Mouse (Mus musculus) fibroblast of lung, adult 2 months (primary cell): ENCODE measurements at regions not wholly inside any gene's neighbourhood (a gene's known extent, or its start where the extent isn't known, plus 50 kb on each side); places are given as distances from the start of the nearest gene placed in this dataset.
A peak's percentile ranks its signal among the peaks of the same experiment; 100 is the strongest.

Source experiments
- DNase-seq: peaks from one replicate; pipeline ENCODE4 v3.0.0-alpha.2; 2011; ENCODE audit warnings: low read depth

- DNase-seq = no peak
These were observed 229.1 kb upstream of the G2e3 start for GRCm38 (mm10) chr12:51118781-51119180.

DNA sequence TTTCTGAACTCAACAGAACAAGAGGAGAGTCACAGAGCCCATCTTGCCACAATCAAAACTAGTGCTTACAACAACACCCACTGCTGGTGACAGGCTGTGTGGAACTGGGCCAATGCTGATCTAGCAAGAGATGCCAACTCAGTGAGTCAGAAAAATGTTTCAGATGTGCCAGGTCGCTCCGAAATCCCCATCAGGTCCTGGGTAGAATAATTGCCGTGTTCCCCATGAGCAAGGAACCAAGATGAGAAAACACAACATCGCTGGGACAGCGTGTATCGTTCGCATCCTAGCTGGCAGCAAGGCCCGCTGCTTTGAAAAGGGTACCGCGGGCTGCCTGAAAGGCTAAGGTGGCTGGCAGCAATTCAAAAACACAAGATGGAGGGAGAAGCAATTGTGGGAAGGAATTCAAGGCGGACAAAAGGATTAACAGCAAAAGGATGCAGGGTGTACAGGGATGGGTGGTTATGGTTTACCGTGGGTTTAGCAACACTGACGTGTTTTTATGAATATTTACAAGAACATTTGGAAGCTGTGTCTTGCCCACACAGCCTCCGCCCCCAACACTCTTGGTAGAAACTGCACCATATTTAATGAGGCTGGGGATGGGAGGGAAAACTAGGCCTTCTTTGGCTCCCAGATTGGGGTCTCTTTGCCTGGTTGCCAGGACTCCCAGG, 229.7 kb upstream of the G2e3 start:
- peak; percentile 52 for DNase-seq

- no peak for DNase-seq
These were observed 230.3 kb upstream of the G2e3 start for GRCm38 (mm10) chr12:51117436-51118020.

GRCm38 (mm10) chr12:51111811-51112210, 236.1 kb upstream of the G2e3 start:
- DNase-seq = no peak

GRCm38 (mm10) chr12:51108044-51108443, 239.8 kb upstream of the G2e3 start:
- no peak for DNase-seq

DNA sequence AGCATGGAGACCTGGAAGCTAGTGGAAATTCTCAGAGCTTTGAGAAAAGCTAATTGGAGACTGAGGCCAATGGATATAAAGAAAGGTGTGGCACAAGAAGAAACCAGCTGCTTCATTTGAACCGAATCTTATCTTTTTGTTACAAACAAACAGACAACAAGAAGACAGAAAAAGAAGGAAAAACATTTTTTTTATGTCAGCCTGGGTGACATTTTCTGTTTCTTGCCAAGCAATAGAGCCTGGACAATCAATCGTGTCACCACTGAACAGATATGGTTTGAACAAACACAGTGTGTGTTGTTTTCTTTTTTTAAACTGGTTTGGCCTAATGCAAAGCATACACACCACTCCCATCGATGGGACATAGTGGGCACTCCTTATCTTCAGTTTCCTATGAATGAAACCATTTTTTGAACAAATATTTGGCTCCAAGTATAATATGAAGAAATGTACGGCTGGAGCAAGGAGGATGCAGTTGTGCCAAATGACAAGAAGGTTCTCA, 244.3 kb upstream of the G2e3 start:
- DNase-seq = no peak

DNA sequence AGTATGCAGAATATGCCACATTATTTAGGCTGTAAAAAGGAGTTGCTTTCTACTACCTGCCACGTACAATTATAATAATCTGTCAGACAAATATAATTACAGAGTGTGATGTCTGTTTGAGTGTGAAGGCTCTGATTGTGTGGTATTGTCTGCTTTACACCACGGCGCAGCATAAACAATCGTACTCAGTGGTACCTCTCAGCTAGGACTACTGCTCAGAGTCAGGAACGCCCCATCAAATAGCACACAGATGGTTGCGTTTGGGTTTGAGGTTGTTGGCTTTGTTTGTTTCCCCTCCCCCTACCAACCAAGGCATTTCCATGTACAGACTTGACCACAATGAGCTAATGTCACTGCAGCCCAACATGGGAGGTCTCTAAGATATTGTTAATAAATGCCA, 246.2 kb upstream of the G2e3 start:
- no peak for DNase-seq

- DNase-seq = no peak
These were observed 247.0 kb upstream of the G2e3 start for GRCm38 (mm10) chr12:51100868-51101267.

GRCm38 (mm10) chr12:51095974-51096373, 251.9 kb upstream of the G2e3 start:
- DNase-seq = no peak

DNA sequence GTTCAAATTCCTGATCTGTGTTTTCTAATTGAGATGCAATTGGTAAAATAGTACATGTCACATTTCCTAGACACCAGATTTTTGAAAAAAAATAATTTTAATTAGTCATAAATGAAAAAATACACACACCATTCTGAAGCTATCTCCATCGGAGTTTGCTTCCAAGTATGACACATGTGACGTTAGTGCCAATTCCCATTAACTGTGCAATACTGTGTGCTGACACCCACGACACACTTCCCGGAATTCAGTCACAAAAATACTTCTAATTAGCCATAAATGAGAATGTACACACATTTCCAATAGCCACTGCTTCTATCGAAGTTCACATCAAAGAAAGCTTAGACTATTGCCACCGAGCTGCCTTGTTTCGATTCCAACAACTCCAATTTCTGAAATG, 258.5 kb upstream of the G2e3 start:
- DNase-seq = no peak

DNA sequence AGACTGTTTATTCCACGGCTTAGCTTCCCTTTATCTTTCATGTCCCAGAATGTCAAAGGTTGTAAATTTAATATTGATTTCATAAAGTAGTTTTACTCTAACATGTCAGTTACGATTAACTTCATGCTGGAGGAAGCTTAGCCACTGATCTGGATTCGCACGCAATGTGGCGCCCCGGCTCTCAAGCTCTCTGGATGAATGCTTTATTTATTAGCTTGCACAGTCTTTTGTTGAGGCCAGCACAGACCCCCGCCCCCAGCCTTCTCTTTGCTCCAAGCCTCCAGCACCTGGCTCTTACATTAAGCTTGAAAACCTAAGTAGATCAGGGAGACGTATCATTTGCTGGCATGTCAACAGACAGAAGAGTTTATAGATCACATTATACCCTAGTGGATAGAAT, 266.1 kb upstream of the G2e3 start:
- DNase-seq = no peak

DNA sequence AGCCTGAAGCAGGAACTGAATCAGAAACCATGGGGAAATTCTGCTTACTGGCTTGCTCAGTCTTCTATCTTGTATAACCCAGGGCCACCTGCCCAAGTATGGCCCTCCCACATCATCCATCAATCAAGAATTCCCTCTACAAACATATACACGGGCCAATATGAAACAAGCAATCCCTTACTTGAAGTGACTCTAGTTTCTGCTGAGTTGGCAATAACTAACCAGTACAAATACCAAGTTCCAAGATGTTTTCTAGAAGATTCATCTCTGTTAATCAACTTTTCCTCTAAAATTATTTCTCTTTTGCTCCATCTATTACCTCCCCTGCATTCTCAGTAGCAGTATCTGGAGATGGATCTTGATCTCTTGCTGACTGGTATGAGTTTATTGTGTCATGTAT, 274.4 kb upstream of the G2e3 start:
- no peak for DNase-seq

DNA sequence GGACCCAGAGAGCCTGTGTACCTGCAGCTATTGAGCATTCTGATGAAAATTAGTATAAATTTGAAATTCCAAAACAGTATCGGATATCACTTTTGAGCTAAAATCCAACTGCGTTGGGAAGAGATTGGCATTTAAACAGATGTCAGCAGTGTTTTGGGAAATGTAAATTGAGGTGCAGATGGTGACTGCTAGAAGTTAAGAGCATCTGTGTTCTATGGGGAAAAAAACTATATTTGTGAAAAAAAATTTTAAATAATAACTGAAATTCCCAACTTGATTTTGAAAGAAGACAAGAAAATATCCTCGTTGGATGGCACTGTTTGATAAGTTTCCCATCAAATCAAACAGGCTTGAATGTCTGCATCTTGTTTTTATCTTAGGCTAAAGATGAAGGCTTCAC, 286.9 kb upstream of the G2e3 start:
- DNase-seq = no peak

DNA sequence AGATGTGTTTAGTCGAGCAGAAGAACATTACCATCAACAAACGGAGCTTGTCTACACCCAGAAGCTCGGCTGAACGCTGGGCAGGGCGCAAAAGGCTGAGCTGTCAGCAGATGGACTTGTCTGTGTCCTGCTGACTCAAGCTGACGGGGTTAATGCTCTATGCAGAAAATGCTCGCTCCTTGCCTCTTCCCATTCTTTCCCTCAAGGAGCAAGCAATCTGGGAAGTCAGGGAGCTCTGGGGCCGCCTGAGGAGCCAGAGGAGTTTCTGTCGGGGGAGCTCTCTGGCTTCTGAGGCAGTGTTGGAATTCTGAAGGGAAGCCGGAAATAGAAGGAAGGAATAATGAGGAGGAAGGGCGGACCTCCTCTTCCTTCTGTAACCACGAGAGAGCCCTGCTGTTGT, 289.3 kb upstream of the G2e3 start:
- peak; percentile 10 for DNase-seq

DNA sequence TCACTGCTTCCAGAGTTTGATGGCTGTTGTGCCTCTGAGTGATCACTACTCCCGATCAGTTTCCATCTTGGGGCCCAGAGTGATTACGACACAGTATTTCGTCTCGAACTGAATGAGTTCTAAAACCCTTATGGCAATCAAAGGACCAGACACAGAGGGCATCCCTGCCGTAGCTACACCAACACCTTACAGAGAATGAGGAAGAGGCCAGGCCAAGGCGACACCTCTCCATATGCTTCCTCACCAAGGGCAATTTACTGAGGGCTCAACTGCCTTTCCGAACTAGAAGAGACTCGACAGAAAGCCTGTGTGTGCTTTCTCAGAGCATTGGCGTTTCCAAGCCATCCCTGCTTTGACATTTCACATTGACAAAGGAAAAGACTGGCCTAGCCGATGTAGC, 289.8 kb upstream of the G2e3 start:
- DNase-seq = no peak

DNA sequence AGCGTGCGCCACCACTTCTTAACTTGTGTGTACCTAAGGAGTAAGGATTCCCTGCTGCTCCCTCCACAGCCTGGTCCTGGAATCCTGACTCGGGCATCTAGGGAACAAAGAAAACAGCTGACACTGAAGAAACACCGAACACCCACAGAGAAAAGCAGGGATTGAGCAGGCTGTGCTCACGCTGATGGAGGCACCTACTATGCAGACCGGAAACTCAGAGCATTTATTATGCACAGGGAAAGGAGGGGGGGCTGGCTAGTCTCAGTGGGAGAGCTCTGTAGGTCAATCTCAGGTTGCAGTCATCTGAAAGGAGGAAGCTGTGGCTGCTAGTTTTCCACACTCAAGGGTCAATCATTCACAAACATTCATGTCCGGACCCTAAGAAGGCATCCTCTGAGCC, 300.7 kb upstream of the G2e3 start:
- no peak for DNase-seq

GRCm38 (mm10) chr12:51045437-51045836, 302.4 kb upstream of the G2e3 start:
- peak; percentile 20 for DNase-seq

DNA sequence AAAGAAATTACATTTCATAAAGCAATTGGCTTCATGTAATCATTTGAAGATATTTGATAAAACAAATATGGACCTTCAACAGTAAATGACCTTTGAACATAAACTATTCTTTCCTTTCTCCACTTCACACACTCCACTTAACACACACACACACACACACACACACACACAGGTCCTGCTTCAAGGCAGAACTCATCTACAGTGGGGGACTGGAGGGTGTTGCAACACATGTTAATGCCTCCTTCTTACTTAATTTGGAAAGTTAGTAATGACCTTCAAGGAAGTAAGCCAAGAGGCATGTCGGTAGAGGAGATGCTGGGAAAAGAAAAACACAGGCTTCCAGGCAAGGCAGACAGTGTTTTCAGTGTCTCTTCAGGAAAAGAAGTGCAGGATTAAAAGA, 302.8 kb upstream of the G2e3 start:
- peak; percentile 29 for DNase-seq

DNA sequence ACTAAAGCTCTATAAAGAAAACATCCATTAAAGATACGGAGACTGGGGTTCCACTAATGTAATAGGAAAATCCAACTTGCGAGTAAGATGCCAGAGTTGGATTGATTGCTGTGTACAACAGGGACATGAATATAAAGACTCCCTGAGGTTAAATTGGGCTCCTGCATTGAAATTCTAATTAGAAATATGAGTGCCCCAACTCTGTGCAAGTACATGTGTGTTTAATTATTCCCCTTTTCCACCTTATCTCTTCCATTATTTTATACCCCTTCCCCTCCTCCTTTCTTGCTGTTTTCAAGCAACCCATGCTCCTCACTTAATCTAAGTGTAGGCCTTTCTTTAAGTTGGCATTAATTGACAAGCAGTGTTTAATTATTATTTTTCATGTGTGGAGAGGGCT, 315.7 kb upstream of the G2e3 start:
- no peak for DNase-seq

DNA sequence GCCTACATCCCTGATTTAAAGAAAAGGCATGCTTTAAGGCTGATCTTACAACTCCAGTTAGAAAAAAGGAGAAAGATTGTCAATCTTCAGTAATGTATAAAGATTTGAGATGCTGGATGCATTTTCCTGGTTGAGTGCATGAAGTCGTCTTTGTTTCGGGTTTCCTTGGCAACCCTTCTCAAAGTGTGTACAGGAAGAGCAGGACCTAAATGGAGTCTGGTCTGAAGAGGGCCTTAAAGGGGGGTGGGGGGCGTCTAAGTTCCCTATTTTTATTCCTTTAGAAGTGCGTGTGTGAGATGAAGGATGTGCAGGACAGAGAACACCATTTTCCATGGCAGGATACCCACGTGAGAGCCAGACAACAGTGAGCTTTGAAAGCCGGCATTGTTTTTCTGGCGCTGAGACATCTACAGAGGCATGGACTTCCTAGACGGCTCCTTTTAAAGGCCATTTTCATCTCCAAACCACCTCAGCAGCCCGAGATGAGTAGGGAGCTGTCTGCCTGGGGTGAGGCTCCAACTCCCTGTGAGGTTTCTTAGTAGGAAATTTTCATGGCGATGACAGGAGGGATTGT, 319.2 kb upstream of the G2e3 start:
- no peak for DNase-seq

DNA sequence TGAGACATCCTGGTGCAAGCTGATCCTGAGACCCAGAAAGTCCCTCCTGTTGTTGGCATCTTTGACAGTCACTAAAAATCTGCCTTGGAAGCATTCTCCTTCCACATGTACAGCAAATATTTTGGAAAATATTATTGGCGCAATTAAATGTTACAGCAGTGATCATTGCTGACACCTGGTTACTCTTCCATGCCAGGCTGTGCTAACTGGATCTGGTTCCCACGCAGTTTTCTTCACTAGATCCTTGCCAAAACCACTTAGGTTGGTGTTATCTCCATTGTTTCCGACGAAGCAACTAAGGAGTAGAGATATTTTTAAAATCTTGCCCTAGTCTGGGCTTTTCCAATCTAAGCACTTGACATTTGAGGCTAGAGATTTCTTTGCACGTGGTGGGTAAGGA, 321.8 kb upstream of the G2e3 start:
- no peak for DNase-seq

- no peak for DNase-seq
These were observed 322.3 kb upstream of the G2e3 start for GRCm38 (mm10) chr12:51025531-51025930.

- DNase-seq = no peak
These were observed 323.7 kb upstream of the G2e3 start for GRCm38 (mm10) chr12:51024057-51024743.
